Mouse (Mus musculus): ENCODE data around the gene Dnah7a.
A peak's percentile ranks its signal among the peaks of the same experiment; 100 is the strongest.
"Not testable (repeated sequence)": the region's sequence is repeated elsewhere in the genome, so short reads cannot be mapped to it uniquely, and the experiment has no call there.

The Dnah7a gene

GRCm38 (mm10) chr1:53706431-53707361 lies at the start of gene Dnah7a:
TSS of gene Dnah7a (minus strand) at chr1:53706784.
- DNase-seq (ENCODE audit: low read depth, low spot score) = peak; percentile 22

DNA sequence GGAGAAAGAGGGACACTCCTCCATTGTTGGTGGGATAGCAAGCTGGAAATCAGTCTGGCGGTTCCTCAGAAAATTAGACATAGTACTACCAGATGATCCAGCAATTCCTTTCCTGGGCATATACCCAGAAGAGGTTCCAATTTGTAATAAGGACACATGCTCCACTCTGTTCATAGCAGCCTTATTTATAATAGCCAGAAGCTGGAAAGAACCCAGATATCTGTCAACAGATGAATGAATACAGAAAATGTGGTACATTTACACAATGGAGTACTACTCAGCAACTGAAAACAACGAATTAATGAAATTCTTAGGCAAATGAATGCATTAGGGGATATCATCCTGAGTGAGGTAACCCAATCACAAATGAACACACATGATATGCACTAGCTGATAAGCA lies 46.9 kb upstream of the Dnah7a start:
- not testable (repeated sequence) for DNase-seq (ENCODE audit: low read depth, low spot score)

DNA sequence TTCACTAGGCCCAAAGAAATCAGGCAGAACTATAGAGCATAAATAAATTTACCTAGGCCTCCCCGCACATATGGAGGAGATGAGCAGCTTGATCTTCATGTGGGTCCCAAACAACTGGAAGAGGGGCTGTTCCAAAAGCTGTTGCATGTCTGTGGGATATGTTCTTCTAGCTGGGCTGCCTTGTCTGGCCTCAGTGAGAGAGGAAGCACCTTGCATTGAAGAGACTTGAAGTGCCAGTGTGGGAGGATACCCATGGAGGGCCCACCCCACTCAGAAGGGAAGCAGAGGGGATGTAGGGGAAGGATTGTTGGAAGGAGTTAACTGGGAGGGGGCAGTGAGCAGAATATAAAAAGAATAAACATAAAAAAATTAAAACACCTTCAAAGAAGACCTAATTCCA lies 44.6 kb upstream of the Dnah7a start:
- no peak for DNase-seq (ENCODE audit: low read depth, low spot score)

GRCm38 (mm10) chr1:53750697-53751096 lies 44.1 kb upstream of the Dnah7a start:
- not testable (repeated sequence) for DNase-seq (ENCODE audit: low read depth, low spot score)

GRCm38 (mm10) chr1:53749881-53750385 lies 43.3 kb upstream of the Dnah7a start:
- DNase-seq (ENCODE audit: low read depth, low spot score) = not testable (repeated sequence)

GRCm38 (mm10) chr1:53748571-53748970 lies 42.0 kb upstream of the Dnah7a start:
- no peak for DNase-seq (ENCODE audit: low read depth, low spot score)

DNA sequence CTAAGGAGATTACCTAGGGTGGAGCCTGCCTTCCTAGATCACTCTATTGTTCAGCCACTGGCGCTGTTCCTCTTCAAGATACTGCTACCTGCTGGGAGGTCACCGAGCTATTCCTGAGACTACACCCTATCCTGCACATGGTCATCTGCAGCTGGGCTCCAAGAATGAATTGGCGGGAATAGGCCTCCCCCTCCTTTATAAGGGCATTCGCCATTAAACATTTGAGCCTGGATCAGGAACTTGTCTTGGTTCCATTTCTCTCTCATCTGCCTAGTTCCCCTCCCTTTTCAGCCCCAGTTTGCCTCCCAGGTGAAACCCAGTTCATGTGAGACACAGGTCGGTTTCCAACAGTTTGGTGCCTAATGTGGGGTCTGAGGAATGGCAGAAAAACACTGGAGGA lies 39.4 kb upstream of the Dnah7a start:
- DNase-seq (ENCODE audit: low read depth, low spot score) = no peak

DNA sequence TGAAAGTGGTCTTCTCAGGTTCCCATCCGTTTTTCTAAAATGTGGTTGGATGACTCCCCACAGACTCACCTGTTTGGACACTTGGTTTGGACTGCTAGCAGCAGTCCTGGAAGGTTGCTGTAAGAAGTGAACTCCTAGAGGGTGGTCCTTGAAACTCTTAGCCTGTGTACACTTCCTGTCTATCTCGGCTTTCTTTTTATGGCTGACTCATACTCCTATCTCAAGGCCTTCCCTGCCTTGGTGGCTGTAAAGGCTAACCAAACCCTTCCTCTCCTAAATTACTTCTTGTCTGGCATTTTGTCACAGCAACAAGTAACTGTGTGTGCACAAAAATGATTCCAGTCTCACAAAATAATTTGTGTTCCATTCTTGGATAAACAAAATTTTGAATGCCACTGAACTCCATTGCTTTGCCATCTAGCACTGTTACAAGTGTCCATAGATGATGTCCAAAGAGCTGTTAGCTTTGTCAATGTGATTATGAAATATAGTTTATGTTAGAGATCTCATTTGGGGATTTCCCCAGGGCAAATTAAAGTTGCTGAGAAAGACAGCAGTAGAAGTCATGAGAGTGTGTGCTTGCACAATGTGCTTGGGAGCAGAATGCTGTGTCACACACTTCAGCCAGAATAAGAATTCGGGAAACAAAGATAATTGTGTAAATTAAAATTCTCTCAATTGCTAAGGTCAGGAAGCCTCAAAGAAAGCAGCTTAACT lies 35.3 kb upstream of the Dnah7a start:
- no peak for DNase-seq (ENCODE audit: low read depth, low spot score)

DNA sequence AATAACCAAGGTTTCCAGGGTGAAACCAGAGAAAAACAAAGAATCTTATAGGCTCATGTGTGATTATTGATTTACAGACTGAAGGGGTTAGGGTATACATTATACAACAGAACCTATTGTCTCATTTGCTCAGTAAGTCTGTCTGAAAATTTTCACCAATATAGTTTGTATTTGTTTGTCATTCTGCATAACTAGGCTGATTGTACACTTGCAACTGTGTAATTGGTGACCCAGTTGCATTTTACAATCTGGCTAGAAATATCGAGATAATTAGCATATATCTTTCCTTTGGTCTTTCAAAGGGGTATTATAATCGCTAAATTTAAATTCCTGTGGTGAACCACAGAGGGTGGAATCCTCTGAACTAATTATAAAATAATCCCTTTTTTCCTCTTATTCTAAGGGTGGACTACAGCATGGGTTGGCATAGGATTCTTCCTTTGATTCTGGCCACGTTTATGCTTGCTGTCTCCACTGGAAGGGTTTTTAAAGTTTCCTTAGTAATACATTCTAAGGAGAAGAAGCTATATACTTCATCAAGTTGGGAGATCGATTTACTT lies 34.3 kb upstream of the Dnah7a start:
- no peak for DNase-seq (ENCODE audit: low read depth, low spot score)

DNA sequence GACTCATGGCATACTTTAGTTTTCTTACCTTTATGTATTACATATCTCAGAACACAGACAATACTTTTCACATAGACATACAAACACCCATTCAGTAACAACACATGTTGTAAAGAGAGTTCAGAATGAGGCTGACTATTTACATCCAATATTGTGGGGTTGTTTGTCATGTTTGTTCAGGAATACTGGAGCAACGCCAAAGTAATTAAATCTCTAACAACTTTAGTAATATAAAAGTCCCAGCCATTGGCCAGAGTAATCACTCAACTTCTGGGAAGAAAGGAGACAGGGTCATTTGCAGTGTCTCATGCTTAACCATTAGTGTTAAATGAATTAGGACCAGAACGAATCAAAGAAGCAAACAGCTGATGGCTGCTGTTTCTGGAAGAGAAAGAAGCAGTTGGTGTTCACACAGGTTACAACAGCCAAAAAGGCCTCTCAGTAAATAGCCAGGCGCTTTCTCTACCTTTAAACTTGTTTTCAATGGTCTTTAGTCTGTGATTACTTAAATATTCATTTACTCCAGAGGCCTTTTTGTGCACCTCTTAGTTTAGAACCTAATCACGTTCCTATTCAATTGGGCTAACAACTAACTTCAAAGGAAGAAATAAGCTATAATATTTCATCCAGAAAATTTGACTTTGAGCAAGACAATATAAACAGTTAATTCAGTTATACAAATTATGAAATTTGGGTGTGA lies 33.6 kb upstream of the Dnah7a start:
- DNase-seq (ENCODE audit: low read depth, low spot score) = not testable (repeated sequence)

GRCm38 (mm10) chr1:53736583-53736982 lies 30.0 kb upstream of the Dnah7a start:
- no peak for DNase-seq (ENCODE audit: low read depth, low spot score)

DNA sequence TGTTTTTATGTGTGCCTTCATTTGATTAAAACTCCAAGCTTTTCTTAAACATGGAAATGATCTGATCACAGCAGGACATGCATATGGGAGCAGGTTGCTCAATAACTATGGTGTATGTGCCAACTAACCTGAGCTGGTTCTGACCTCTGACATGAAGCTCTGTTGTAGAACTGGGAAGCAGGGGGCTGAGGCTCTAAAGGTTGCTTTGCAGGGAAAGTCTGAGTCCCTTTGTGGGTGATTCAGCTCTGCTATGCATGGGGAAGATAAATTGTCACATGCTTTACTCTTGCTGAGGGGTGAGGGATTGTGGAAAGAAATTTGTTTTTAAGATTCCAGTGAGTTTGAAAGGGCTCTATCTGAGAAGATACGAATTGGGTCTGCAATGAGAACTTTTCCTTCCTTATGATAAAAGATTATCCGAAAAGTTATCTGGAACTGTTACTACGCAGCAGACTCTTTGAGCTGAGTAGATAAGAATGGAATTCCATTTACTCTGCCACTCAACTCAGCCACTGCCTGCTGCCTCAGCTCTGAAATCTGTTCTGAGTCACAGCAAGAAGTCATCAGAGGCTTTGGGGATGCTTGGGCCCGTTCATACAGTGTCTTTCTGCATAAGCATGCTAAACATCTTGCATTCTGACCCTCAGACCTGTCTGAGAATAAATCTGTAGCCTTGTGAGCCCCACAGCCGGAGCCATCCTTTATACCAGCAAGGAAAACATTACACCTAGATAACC lies 22.1 kb upstream of the Dnah7a start:
- DNase-seq (ENCODE audit: low read depth, low spot score) = no peak

- DNase-seq (ENCODE audit: low read depth, low spot score) = no peak
Measured at GRCm38 (mm10) chr1:53726883-53727282, 20.3 kb upstream of the Dnah7a start.

- DNase-seq (ENCODE audit: low read depth, low spot score) = no peak
Measured at GRCm38 (mm10) chr1:53721353-53721752, 14.8 kb upstream of the Dnah7a start.

DNA sequence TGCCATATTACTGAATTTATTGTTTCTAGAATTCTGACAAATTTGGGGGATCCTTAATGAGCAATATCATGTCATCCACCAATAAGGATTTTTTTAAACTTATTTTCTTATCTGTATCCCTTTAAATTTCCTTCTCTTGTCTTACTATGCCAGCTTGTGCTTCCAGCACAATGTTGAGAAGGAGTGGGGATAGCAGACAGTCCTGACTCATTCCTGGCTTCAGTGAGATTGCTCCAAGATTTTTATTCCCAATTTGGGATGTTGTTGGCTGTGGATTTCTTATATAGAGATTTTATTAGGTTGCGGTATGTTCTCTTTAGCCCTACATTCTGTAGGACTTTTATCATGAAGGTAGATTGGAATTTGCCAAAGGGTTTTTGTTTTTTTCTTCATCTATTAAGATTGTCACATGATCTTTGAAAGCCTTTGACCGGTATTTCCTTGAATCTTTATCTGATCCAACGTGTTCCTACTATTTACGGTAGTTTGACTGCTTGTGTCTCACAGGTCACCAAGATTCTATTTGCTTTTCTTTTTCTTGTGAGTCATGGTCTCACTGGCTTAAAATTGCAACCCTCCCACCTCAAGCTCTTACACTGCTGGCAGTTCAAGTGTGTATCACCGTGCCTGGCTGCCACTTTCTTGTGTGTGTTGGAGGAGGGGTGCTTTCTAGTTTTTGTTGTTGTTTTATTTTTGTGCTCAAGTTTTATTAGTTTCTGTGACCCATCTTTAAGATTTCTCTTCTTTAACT lies 14.2 kb upstream of the Dnah7a start:
- DNase-seq (ENCODE audit: low read depth, low spot score) = no peak

GRCm38 (mm10) chr1:53715966-53716515 lies 9.5 kb upstream of the Dnah7a start:
- no peak for DNase-seq (ENCODE audit: low read depth, low spot score)

- peak; percentile 71 for DNase-seq (ENCODE audit: low read depth, low spot score)
Measured at GRCm38 (mm10) chr1:53715446-53715845, 8.9 kb upstream of the Dnah7a start.

- not testable (repeated sequence) for DNase-seq (ENCODE audit: low read depth, low spot score)
Measured at GRCm38 (mm10) chr1:53713383-53713782, 6.8 kb upstream of the Dnah7a start.

- no peak for DNase-seq (ENCODE audit: low read depth, low spot score)
Measured at GRCm38 (mm10) chr1:53711069-53711468, 4.5 kb upstream of the Dnah7a start.

- not testable (repeated sequence) for DNase-seq (ENCODE audit: low read depth, low spot score)
Measured at GRCm38 (mm10) chr1:53709602-53710001, 3.0 kb upstream of the Dnah7a start.
